Comparison of ENCODE assay signal across 7 mouse cellular contexts in the genomic region with DNA sequence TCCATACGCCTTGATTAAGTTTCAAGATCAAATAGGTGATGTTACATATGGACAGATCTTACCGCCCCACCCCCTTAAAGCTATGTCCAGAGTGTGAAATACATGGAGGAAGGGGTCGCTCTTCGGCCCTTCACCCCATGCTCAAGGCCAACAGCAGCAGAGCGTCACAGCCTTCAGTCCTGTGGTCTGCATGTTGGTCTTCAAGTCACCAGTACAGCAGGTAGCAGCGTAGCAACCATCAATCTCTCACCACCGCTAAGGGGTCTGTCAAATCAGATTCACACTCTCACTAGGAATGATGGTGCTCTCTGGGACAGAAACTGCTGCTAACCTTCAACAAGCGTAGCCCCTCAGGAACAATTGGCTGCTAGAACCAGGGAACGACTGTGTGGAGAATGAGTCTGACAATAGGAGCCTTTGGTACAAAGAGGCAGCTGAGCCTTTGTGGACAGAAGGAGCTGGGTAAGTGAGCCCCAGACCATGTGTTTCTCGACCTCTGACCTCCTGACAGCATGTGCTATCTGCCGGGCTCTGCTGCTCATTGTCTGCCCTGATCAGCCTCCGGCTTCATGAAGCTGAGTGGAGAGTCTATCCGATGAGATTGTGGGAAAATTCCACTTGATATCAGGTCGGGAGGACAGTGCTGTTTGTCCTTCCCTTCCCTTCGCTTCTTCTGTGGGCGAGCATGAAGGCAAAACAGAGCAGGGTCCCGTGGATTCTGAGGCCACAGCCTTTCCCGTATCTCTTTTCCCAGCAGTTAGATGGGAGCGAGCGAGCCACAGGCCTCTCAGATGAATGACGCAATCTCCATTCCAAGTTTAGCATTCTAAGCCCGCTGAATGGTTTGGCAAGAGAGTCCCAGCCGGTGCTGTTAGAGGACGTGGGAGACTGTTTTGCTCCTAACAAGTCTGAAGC. TPM values are rescaled to one million over a fixed set of nuclear protein-coding genes. Genes with fewer than 3 reads are reported as not detected.
DNase-seq lines count a peak whose midpoint lies in the region; ATAC-seq lines count a peak whose summit lies in the region.

No protein-coding gene starts in this region.

- ATAC-seq in activated CD4-positive, CD25-positive, alpha-beta regulatory T cell, adult 4 months = no peak

- DNase-seq in ZHBTc4 (ENCODE audit: low read depth, low spot score) = peak; percentile 28
- peak; percentile 93 for DNase-seq in embryo, embryonic 10.5 days (ENCODE audit: low spot score)
- DNase-seq in gastrocnemius, postnatal 25 days = peak; percentile 38
- peak; percentile 68 to 82 for DNase-seq in layer of hippocampus, adult 18-20 months (ENCODE audit: low spot score in 2 of 2)
- peak; percentile 36 to 48 for DNase-seq in lung, adult 18-20 months
- peak; percentile 72 for DNase-seq in retina, embryonic 14.5 days (ENCODE audit: low spot score)

RNA-seq across cellular contexts. Expression of a gene that starts 47.1 kb away (rescaled TPM):
- total RNA-seq in gastrocnemius, postnatal 25 days (2021) = 10 to 100 TPM; 12.5 to 14.7 TPM
- 10 to 100 TPM; 21.7 to 26.2 TPM for total RNA-seq in layer of hippocampus, adult 18-20 months (2021)
- polyA plus RNA-seq in activated CD4-positive, CD25-positive, alpha-beta regulatory T cell, adult 4 months (2017; shearing (Covaris generic)) = under 1 TPM; 0.32 to 0.47 TPM

Comparison
In these comparisons a context has a peak if more than half of its experiments do, and no peak if none do; other contexts are left out.
1. DNase-seq: peak in every context shown above with its lines; median percentile 93 in embryo, embryonic 10.5 days; 75 in layer of hippocampus, adult 18-20 months; 72 in retina, embryonic 14.5 days; 42 in lung, adult 18-20 months; 38 in gastrocnemius, postnatal 25 days; 28 in ZHBTc4.